Mouse (Mus musculus) C2C12 (cell line): ENCODE results near the gene Gm17720. TPM values are rescaled to one million over a fixed set of nuclear protein-coding genes. Genes with fewer than 3 reads are reported as not detected.
"Not testable (repeated sequence)": the region's sequence is repeated elsewhere in the genome, so short reads cannot be mapped to it uniquely, and the experiment has no call there.

Experiments used
- H3K27me3 ChIP-seq: one replicate; pipeline ENCODE4 v1.6.1; 2011; ENCODE audit not compliant: control insufficient read depth, insufficient read depth, insufficient read length
- H3K36me3 ChIP-seq: one replicate; pipeline ENCODE4 v1.6.1; 2011; ENCODE audit not compliant: control insufficient read depth, insufficient read depth
- H3K4me3 ChIP-seq: one replicate; pipeline ENCODE4 v1.5.1; 2011; ENCODE audit warnings: mild to moderate bottlenecking, control low read depth; ENCODE audit not compliant: poor library complexity, insufficient read depth, severe bottlenecking
- H3K79me2 ChIP-seq: one replicate; pipeline ENCODE4 v1.6.1; 2011; ENCODE audit not compliant: control insufficient read depth, insufficient read depth
- H3K79me3 ChIP-seq: one replicate; pipeline ENCODE4 v1.6.1; 2011; ENCODE audit warnings: low read depth, control low read depth
- H3ac ChIP-seq: one replicate; pipeline ENCODE3; 2011; ENCODE audit warnings: low read depth; ENCODE audit not compliant: control insufficient read depth, insufficient read length
- CEBPB ChIP-seq: IDR thresholded peaks from one replicate; pipeline ENCODE4 v1.6.1; 2011; ENCODE audit warnings: low read depth, mild to moderate bottlenecking, control low read depth, moderate library complexity
- CTCF ChIP-seq: IDR thresholded peaks from one replicate; pipeline ENCODE4 v1.5.1; 2011; ENCODE audit not compliant: control insufficient read depth, insufficient read depth, insufficient read length
- FOSL1 ChIP-seq: IDR thresholded peaks from one replicate; pipeline ENCODE4 v1.8.0; 2011; ENCODE audit warnings: mild to moderate bottlenecking, low read length; ENCODE audit not compliant: poor library complexity, insufficient read depth, severe bottlenecking
- MAX ChIP-seq: IDR thresholded peaks from one replicate; pipeline ENCODE4 v1.6.1; 2011; ENCODE audit warnings: mild to moderate bottlenecking, control low read depth
- MYOD1 ChIP-seq: IDR thresholded peaks from one replicate; pipeline ENCODE4 v1.6.1; 2011; ENCODE audit warnings: low read depth; ENCODE audit not compliant: control insufficient read depth, insufficient read length
- MYOG ChIP-seq: IDR thresholded peaks from one replicate; pipeline ENCODE4 v1.6.1; 2011; ENCODE audit not compliant: control insufficient read depth, insufficient read length; ENCODE audit errors: extremely low read depth
- USF1 ChIP-seq: IDR thresholded peaks from one replicate; pipeline ENCODE4 v1.6.1; 2011; ENCODE audit warnings: low read depth, mild to moderate bottlenecking, control low read depth, moderate library complexity
- polyA plus RNA-seq: library from polyadenylated mRNA; unstranded; fragments of >200 nt; fragmentation: generic; extraction: Trizol; gene quantifications from one replicate; pipeline ENCODE4 v1.2.1, GENCODE M21; 2012; ENCODE audit warnings: missing spikeins

The Gm17720 gene
- polyA plus RNA-seq, 1 experiment, result not detected

GRCm38 (mm10) chr8:110036156-110036555, 66.4 kb downstream of the Gm17720 start:
- H3K4me3 ChIP-seq, result no peak overlapping the region
- H3ac ChIP-seq, result no peak overlapping the region
- H3K79me2 ChIP-seq, result no peaks in the 10 kb centered on the region
- no peaks in the 10 kb centered on the region for H3K36me3 ChIP-seq
- no peaks in the 10 kb centered on the region for H3K79me3 ChIP-seq
- TF ChIP-seq USF1, result no peak
- no peak for TF ChIP-seq MYOG
- TF ChIP-seq FOSL1, result no peak
- TF ChIP-seq MYOD1, result no peak
- no peak for TF ChIP-seq CTCF
- TF ChIP-seq CEBPB, result no peak
- no peak for TF ChIP-seq MAX
- H3K27me3 ChIP-seq, result peaks cover 14% of the 10 kb centered on the region

GRCm38 (mm10) chr8:110034331-110034730, 68.2 kb downstream of the Gm17720 start:
- no peaks in the 10 kb centered on the region for H3K36me3 ChIP-seq
- H3K79me3 ChIP-seq, result no peaks in the 10 kb centered on the region
- TF ChIP-seq USF1, result no peak
- H3K4me3 ChIP-seq, result no peak overlapping the region
- no peak overlapping the region for H3ac ChIP-seq
- H3K79me2 ChIP-seq, result no peaks in the 10 kb centered on the region
- H3K27me3 ChIP-seq, result peaks cover 24% of the 10 kb centered on the region

- H3K36me3 ChIP-seq, H3K79me3 ChIP-seq, H3K79me2 ChIP-seq, H3ac ChIP-seq, H3K4me3 ChIP-seq: not testable (repeated sequence)
- peaks cover 28% of the 10 kb centered on the region for H3K27me3 ChIP-seq
Measured at GRCm38 (mm10) chr8:110033771-110034170, 68.8 kb downstream of the Gm17720 start.

Other genes starting within 250 kb of the Gm17720 start
- gene Phlpp2, start 234.2 kb downstream of the Gm17720 start, polyA plus RNA-seq, result 3.0 TPM
- gene Marveld3, start 140.6 kb downstream of the Gm17720 start, polyA plus RNA-seq, result not detected
- not detected for gene Tat, start 112.3 kb downstream of the Gm17720 start, polyA plus RNA-seq
- gene Chst4, start 63.0 kb downstream of the Gm17720 start, polyA plus RNA-seq, result not detected
- not detected for gene Zfp612, start 23.0 kb downstream of the Gm17720 start, polyA plus RNA-seq
- not detected for gene Gm21964, start 1.5 kb downstream of the Gm17720 start, polyA plus RNA-seq
- gene Calb2, start 65.5 kb upstream of the Gm17720 start, polyA plus RNA-seq, result not detected
- 4.6 TPM for gene Cmtr2, start 112.9 kb upstream of the Gm17720 start, polyA plus RNA-seq
- gene Hydin, start 164.2 kb upstream of the Gm17720 start, polyA plus RNA-seq, result 0.01 TPM